Mouse (Mus musculus): Measurements from ENCODE around the gene Glis3.

Gene Glis3

GRCm38 (mm10) chr19:28655166-28655565 is 24.7 kb downstream of the Glis3 start:
- DNase-seq (ENCODE audit: low spot score), result no peak

- DNase-seq (ENCODE audit: low spot score), result no peak
Observed at GRCm38 (mm10) chr19:28650836-28651235, 29.0 kb downstream of the Glis3 start.

GRCm38 (mm10) chr19:28649489-28649888 is 30.4 kb downstream of the Glis3 start:
- DNase-seq (ENCODE audit: low spot score), result no peak

- no peak for DNase-seq (ENCODE audit: low spot score)
Observed at GRCm38 (mm10) chr19:28648881-28649280, 31.0 kb downstream of the Glis3 start.

GRCm38 (mm10) chr19:28647424-28647823 is 32.5 kb downstream of the Glis3 start:
- DNase-seq (ENCODE audit: low spot score), result no peak

- DNase-seq (ENCODE audit: low spot score), result no peak
Observed at GRCm38 (mm10) chr19:28646286-28646685, 33.6 kb downstream of the Glis3 start.

GRCm38 (mm10) chr19:28640861-28641381 is 39.0 kb downstream of the Glis3 start:
- DNase-seq (ENCODE audit: low spot score), result no peak

GRCm38 (mm10) chr19:28635991-28636553 is 43.8 kb downstream of the Glis3 start:
- DNase-seq (ENCODE audit: low spot score), result no peak

- DNase-seq (ENCODE audit: low spot score), result no peak
Observed at GRCm38 (mm10) chr19:28634986-28635385, 44.9 kb downstream of the Glis3 start.

GRCm38 (mm10) chr19:28628416-28628815 is 51.5 kb downstream of the Glis3 start:
- DNase-seq (ENCODE audit: low spot score), result no peak

- no peak for DNase-seq (ENCODE audit: low spot score)
Observed at GRCm38 (mm10) chr19:28626189-28626588, 53.7 kb downstream of the Glis3 start.

- no peak for DNase-seq (ENCODE audit: low spot score)
Observed at GRCm38 (mm10) chr19:28624571-28624970, 55.3 kb downstream of the Glis3 start.

GRCm38 (mm10) chr19:28623726-28624125 is 56.2 kb downstream of the Glis3 start:
- peak; percentile 42 for DNase-seq (ENCODE audit: low spot score)

GRCm38 (mm10) chr19:28621608-28622505 is 58.0 kb downstream of the Glis3 start:
- no peak for DNase-seq (ENCODE audit: low spot score)

- no peak for DNase-seq (ENCODE audit: low spot score)
Observed at GRCm38 (mm10) chr19:28617736-28618135, 62.1 kb downstream of the Glis3 start.

- no peak for DNase-seq (ENCODE audit: low spot score)
Observed at GRCm38 (mm10) chr19:28617191-28617590, 62.7 kb downstream of the Glis3 start.

- DNase-seq (ENCODE audit: low spot score), result no peak
Observed at GRCm38 (mm10) chr19:28616487-28616886, 63.4 kb downstream of the Glis3 start.

- no peak for DNase-seq (ENCODE audit: low spot score)
Observed at GRCm38 (mm10) chr19:28612249-28612648, 67.6 kb downstream of the Glis3 start.

- DNase-seq (ENCODE audit: low spot score), result no peak
Observed at GRCm38 (mm10) chr19:28608747-28609146, 71.1 kb downstream of the Glis3 start.

GRCm38 (mm10) chr19:28608277-28608676 is 71.6 kb downstream of the Glis3 start:
- no peak for DNase-seq (ENCODE audit: low spot score)

- no peak for DNase-seq (ENCODE audit: low spot score)
Observed at GRCm38 (mm10) chr19:28600866-28601265, 79.0 kb downstream of the Glis3 start.

GRCm38 (mm10) chr19:28594215-28594614 is 85.7 kb downstream of the Glis3 start:
- DNase-seq (ENCODE audit: low spot score), result no peak

- DNase-seq (ENCODE audit: low spot score), result no peak
Observed at GRCm38 (mm10) chr19:28592981-28593380, 86.9 kb downstream of the Glis3 start.
